Mouse (Mus musculus): ENCODE results near the gene Tia1. TPM values are rescaled to one million over a fixed set of nuclear protein-coding genes. Genes with fewer than 3 reads are reported as not detected.
A peak's percentile ranks its signal among the peaks of the same experiment; 100 is the strongest.

The Tia1 gene
- polyA plus RNA-seq, 1 experiment from 2014 or later, result 19.1 TPM

- WGBS (ENCODE audit: insufficient replicate concordance), result 7% methylated on average over 9 of the region's 9 CpGs
- Histone ChIP-seq H3K4me2 (peak overlapping the region; percentile 53), H3K36me3 (replicated peaks) (no peaks in the 10 kb centered on the region), H3K27ac (replicated peaks) (no peak overlapping the region), H3K9ac (no peak overlapping the region), H3K4me1 (replicated peaks) (peaks cover 59% of the 10 kb centered on the region), H3K4me3 (replicated peaks) (peak overlapping the region; percentile 26), H3K27me3 (peaks cover 9% of the 10 kb centered on the region; the same call in 1 of the 2 replicates), H3K9me3 (replicated peaks) (no peaks in the 10 kb centered on the region)
- no peak for ATAC-seq (ENCODE audit: insufficient read depth)
Measured at GRCm38 (mm10) chr6:86400972-86401371, 3.0 kb upstream of the Tia1 start.

GRCm38 (mm10) chr6:86402681-86403607, 1.1 kb upstream of the Tia1 start:
- H3K27me3 ChIP-seq, result peaks cover 6% of the 10 kb centered on the region; the same call in 1 of the 2 replicates
- ATAC-seq (ENCODE audit: insufficient read depth), result no peak
- H3K4me2 ChIP-seq, result peak overlapping the region; percentile 73
- H3K9ac ChIP-seq, result peak overlapping the region; percentile 95; the same call in 1 of the 2 replicates
- 31% methylated on average over 12 of the region's 12 CpGs for WGBS (ENCODE audit: insufficient replicate concordance)
- peaks cover 40% of the 10 kb centered on the region for H3K4me1 ChIP-seq (replicated peaks)
- H3K9me3 ChIP-seq (replicated peaks), result no peaks in the 10 kb centered on the region
- no peak overlapping the region for H3K27ac ChIP-seq (replicated peaks)
- peaks cover 6% of the 10 kb centered on the region; the same call in 1 of the 2 replicates for H3K36me3 ChIP-seq (replicated peaks)
- H3K4me3 ChIP-seq (replicated peaks), result peak overlapping the region; percentile 92

- Histone ChIP-seq H3K9me3 (replicated peaks) (no peaks in the 10 kb centered on the region), H3K9ac (peak overlapping the region; percentile 95; the same call in 1 of the 2 replicates), H3K27me3 (peaks cover 5% of the 10 kb centered on the region; the same call in 1 of the 2 replicates), H3K4me2 (peak overlapping the region; percentile 73), H3K4me1 (replicated peaks) (peaks cover 40% of the 10 kb centered on the region), H3K27ac (replicated peaks) (peak overlapping the region; percentile 96), H3K36me3 (replicated peaks) (peaks cover 6% of the 10 kb centered on the region; the same call in 1 of the 2 replicates), H3K4me3 (replicated peaks) (peak overlapping the region; percentile 92)
- WGBS (ENCODE audit: insufficient replicate concordance), result under 1% methylated on average over 15 of the region's 15 CpGs
- ATAC-seq (ENCODE audit: insufficient read depth), result peak; percentile 61
Measured at GRCm38 (mm10) chr6:86403728-86404099, 305 bp upstream of the Tia1 start.

- H3K27ac ChIP-seq (replicated peaks), result peak overlapping the region; percentile 96
- no peaks in the 10 kb centered on the region for H3K27me3 ChIP-seq
- H3K4me3 ChIP-seq (replicated peaks), result peak overlapping the region; percentile 92
- H3K36me3 ChIP-seq (replicated peaks), result peaks cover 6% of the 10 kb centered on the region; the same call in 1 of the 2 replicates
- H3K9me3 ChIP-seq (replicated peaks), result no peaks in the 10 kb centered on the region
- peaks cover 36% of the 10 kb centered on the region for H3K4me1 ChIP-seq (replicated peaks)
- no peak for ATAC-seq (ENCODE audit: insufficient read depth)
- peak overlapping the region; percentile 73 for H3K4me2 ChIP-seq
- 0% methylated on average over 11 of the region's 11 CpGs for WGBS (ENCODE audit: insufficient replicate concordance)
- peak overlapping the region; percentile 95 for H3K9ac ChIP-seq
Measured at GRCm38 (mm10) chr6:86404996-86405395, 977 bp downstream of the Tia1 start.

- ATAC-seq (ENCODE audit: insufficient read depth), result no peak
- H3K9me3 ChIP-seq (replicated peaks), result no peaks in the 10 kb centered on the region
- no peaks in the 10 kb centered on the region for H3K27me3 ChIP-seq
- H3K27ac ChIP-seq (replicated peaks), result no peak overlapping the region
- H3K4me2 ChIP-seq, result no peak overlapping the region
- peaks cover 24% of the 10 kb centered on the region for H3K4me1 ChIP-seq (replicated peaks)
- H3K4me3 ChIP-seq (replicated peaks), result no peak overlapping the region
- H3K36me3 ChIP-seq (replicated peaks), result peaks cover 6% of the 10 kb centered on the region; the same call in 1 of the 2 replicates
- no peak overlapping the region for H3K9ac ChIP-seq
Measured at GRCm38 (mm10) chr6:86406306-86406705, 2.3 kb downstream of the Tia1 start.

- H3K9ac ChIP-seq, result no peak overlapping the region
- H3K27me3 ChIP-seq, result no peaks in the 10 kb centered on the region
- H3K4me1 ChIP-seq (replicated peaks), result no peaks in the 10 kb centered on the region
- H3K9me3 ChIP-seq (replicated peaks), result no peaks in the 10 kb centered on the region
- 70% methylated on average over 6 of the region's 6 CpGs for WGBS (ENCODE audit: insufficient replicate concordance)
- H3K4me3 ChIP-seq (replicated peaks), result no peak overlapping the region
- H3K4me2 ChIP-seq, result no peak overlapping the region
- no peak overlapping the region for H3K27ac ChIP-seq (replicated peaks)
- no peak for ATAC-seq (ENCODE audit: insufficient read depth)
- H3K36me3 ChIP-seq (replicated peaks), result peaks cover 57% of the 10 kb centered on the region
Measured at GRCm38 (mm10) chr6:86418711-86419110, 14.7 kb downstream of the Tia1 start.

GRCm38 (mm10) chr6:86419239-86419638, 15.2 kb downstream of the Tia1 start:
- Histone ChIP-seq H3K4me1 (replicated peaks) (no peaks in the 10 kb centered on the region), H3K4me2 (no peak overlapping the region), H3K36me3 (replicated peaks) (peaks cover 59% of the 10 kb centered on the region), H3K27ac (replicated peaks) (no peak overlapping the region), H3K9ac (no peak overlapping the region), H3K9me3 (replicated peaks) (no peaks in the 10 kb centered on the region), H3K4me3 (replicated peaks) (no peak overlapping the region), H3K27me3 (no peaks in the 10 kb centered on the region)
- WGBS (ENCODE audit: insufficient replicate concordance), result 76% methylated on average over 3 of the region's 3 CpGs
- ATAC-seq (ENCODE audit: insufficient read depth), result no peak

GRCm38 (mm10) chr6:86420491-86420890, 16.5 kb downstream of the Tia1 start:
- Histone ChIP-seq H3K36me3 (replicated peaks) (peaks cover 62% of the 10 kb centered on the region), H3K9ac (no peak overlapping the region)

GRCm38 (mm10) chr6:86426358-86426757, 22.3 kb downstream of the Tia1 start, which contains the start of gene Gm44790:
Gene Gm44790, plus strand, starts transcription at chr6:86426658.
- H3K27ac ChIP-seq (replicated peaks), result no peak within 1 kb of the TSS
- WGBS (ENCODE audit: insufficient replicate concordance), result 87% methylated on average over 1 of the region's 1 CpGs
- H3K4me3 ChIP-seq (replicated peaks), result no peak within 1 kb of the TSS
- H3K4me2 ChIP-seq, result no peak within 1 kb of the TSS
- ATAC-seq (ENCODE audit: insufficient read depth), result no peak
- H3K36me3 ChIP-seq (replicated peaks), result peaks cover 62% of the 10 kb centered on the region
- H3K9me3 ChIP-seq (replicated peaks), result no peaks in the 10 kb centered on the region
- H3K27me3 ChIP-seq, result no peaks in the 10 kb centered on the region
- H3K4me1 ChIP-seq (replicated peaks), result no peaks in the 10 kb centered on the region
- no peak within 1 kb of the TSS for H3K9ac ChIP-seq

More at GRCm38 (mm10) chr6:86420491-86420890, 16.5 kb downstream of the Tia1 start:
- ATAC-seq (ENCODE audit: insufficient read depth), result no peak
- Histone ChIP-seq H3K4me2 (no peak overlapping the region), H3K4me1 (replicated peaks) (no peaks in the 10 kb centered on the region), H3K9me3 (replicated peaks) (no peaks in the 10 kb centered on the region), H3K27me3 (no peaks in the 10 kb centered on the region), H3K27ac (replicated peaks) (no peak overlapping the region), H3K4me3 (replicated peaks) (no peak overlapping the region)
- WGBS (ENCODE audit: insufficient replicate concordance), result 69% methylated on average over 6 of the region's 6 CpGs

- Histone ChIP-seq H3K36me3 (replicated peaks) (peaks cover 53% of the 10 kb centered on the region), H3K9me3 (replicated peaks) (no peaks in the 10 kb centered on the region), H3K27me3 (no peaks in the 10 kb centered on the region), H3K9ac (no peak overlapping the region), H3K4me2 (no peak overlapping the region), H3K4me3 (replicated peaks) (no peak overlapping the region), H3K4me1 (replicated peaks) (no peaks in the 10 kb centered on the region), H3K27ac (replicated peaks) (no peak overlapping the region)
- no peak for ATAC-seq (ENCODE audit: insufficient read depth)
- 88% methylated on average over 3 of the region's 3 CpGs for WGBS (ENCODE audit: insufficient replicate concordance)
Measured at GRCm38 (mm10) chr6:86431531-86431930, 27.5 kb downstream of the Tia1 start.

GRCm38 (mm10) chr6:86433696-86434095, 29.7 kb downstream of the Tia1 start:
- H3K27me3 ChIP-seq, result no peaks in the 10 kb centered on the region
- no peak overlapping the region for H3K27ac ChIP-seq (replicated peaks)
- peaks cover 33% of the 10 kb centered on the region for H3K36me3 ChIP-seq (replicated peaks)
- 69% methylated on average over 1 of the region's 1 CpGs for WGBS (ENCODE audit: insufficient replicate concordance)
- no peak overlapping the region for H3K4me2 ChIP-seq
- H3K4me1 ChIP-seq (replicated peaks), result peaks cover 5% of the 10 kb centered on the region; the same call in 1 of the 2 replicates
- ATAC-seq (ENCODE audit: insufficient read depth), result no peak
- no peaks in the 10 kb centered on the region for H3K9me3 ChIP-seq (replicated peaks)
- no peak overlapping the region for H3K9ac ChIP-seq
- no peak overlapping the region for H3K4me3 ChIP-seq (replicated peaks)

All from liver, embryonic 15.5 days (tissue).